Mouse (Mus musculus) frontal cortex, postnatal 14 days (tissue): ENCODE measurements around the gene Gm34653.

Experiments used
- DNase-seq, 2 experiments: peaks; one replicate each; pipeline ENCODE4 v3.0.0; 2022; ENCODE audit warnings: low spot score in 2 of 2

Gene Gm34653

DNA sequence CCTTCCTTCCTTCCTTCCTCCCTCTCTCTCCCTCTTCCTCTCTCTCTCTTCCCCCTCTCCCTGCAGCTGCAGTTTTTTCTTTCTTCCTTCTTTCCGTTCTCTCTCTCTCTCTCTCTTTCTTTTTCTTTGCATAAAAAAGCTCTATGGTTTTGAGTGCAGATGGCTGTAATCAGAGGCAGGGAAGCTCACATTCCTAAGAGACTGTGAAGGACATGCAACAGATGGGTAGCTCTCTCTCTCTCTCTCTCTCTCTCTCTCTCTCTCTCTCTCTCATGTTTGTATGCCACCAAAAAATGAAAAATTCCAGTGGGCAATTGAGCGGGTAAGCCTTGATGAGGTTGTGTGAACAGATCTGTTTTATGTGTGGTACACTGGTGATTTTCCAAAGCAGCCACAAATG, 51.4 kb downstream of the Gm34653 start:
- no peak for DNase-seq
